Mouse (Mus musculus) hematopoietic stem cell, adult 5-6 weeks (primary cell): ENCODE measurements around the gene Copa. TPM values are rescaled to one million over a fixed set of nuclear protein-coding genes. Genes with fewer than 3 reads are reported as not detected.
A peak's percentile ranks its signal among the peaks of the same experiment; 100 is the strongest.

Source experiments
- ATAC-seq, 2 experiments: fragments of 125-278 bp in 1 of 2; replicated peaks in 1 of 2; 2 replicates each; pipeline ENCODE4 v1.8.0; 2016 to 2017; ENCODE audit warnings: inconsistent platforms in 2 of 2, mild to moderate bottlenecking in 2 of 2, moderate number of reproducible peaks in 2 of 2, low read depth in 1 of 2, moderate TSS enrichment in 1 of 2; ENCODE audit not compliant: low FRiP score in 2 of 2, poor library complexity in 2 of 2, severe bottlenecking in 2 of 2, insufficient read depth in 1 of 2, low TSS enrichment in 1 of 2
- total RNA-seq: library from RNA; stranded (forward); fragments of 172-1452, 232-1000 nt; gene quantifications from 2 replicates; pipeline ENCODE4 v1.2.3, GENCODE M21; 2017

The Copa gene
- total RNA-seq, result 126 and 139 TPM in 2 replicates

DNA sequence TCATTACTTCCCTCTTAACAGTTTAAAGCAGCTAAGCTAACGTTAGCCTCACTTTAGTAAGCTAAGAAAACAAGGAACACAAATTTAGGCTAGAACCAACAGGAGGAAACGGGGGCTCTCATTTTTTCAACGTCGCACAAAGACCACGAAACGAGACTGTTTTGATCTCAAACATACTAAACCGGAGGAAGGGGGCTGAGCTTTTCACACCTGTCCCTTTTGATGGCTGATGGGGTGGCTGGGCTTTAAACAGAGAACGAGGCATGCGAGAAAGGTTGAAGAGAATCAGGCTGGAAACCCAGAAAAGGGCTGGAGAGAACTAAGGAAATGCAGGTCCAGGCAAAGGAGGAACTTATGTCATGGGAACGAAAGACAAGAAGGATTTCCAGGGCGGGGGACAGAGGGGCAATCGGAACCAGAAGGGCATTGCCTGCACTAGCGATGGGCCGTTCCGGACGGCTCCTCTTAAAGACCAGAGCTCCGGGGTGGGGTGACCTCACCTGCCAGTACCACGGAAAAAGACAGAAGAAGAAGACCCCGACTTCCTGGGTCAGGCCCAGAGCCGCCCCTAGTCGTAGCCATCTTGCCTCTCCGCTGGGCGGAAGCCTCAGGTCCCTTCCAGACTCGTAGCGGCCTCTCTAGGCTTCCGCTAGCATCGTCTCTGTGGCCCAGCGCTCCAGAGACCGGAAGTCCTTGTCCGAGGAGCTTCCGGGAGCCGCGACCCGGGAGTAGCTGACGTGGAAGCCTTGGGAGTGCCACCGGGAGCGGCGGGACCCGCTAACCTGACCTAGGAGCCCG lies at the start of gene Copa, which contains the start of gene Ncstn:
TSS of gene Copa (plus strand) at position 429 of the 798 bp plus-strand sequence.
TSS of gene Ncstn (minus strand) at position 695 of the 798 bp plus-strand sequence.
- peak; percentile 97 to 99 for ATAC-seq

- 0 out of 4 replicates have a peak, but pooled peaks of 1 of the 2 experiments have one; percentile 8 for ATAC-seq
These were observed 35.9 kb upstream of the Copa start for GRCm38 (mm10) chr1:172046410-172046809.

- ATAC-seq, result peak; percentile 86 to 96
These were observed 35.4 kb upstream of the Copa start for GRCm38 (mm10) chr1:172046938-172047337.

DNA sequence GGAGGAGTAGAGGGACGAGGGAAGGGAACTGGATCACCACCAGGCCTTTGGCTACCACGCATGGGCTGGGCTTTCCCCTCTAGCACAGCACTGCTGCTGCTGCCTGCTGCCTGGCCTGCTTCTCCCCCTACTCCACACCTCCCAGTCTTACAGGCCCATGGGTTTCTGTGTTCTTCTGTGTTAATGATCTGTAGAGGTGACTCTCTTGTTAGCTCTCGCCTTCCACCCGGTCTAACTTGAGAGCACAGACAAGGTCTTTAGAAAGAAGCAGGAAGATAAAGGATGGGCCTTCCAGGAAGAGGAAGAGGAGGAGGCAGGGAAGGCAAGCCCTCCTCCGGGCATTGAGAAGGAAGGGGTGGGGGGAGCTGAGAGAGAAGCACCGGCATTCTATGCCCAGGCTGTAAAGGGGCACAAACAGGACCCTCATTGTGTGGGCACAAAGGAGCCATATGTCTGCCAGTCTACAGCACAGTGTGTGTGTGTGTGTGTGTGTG lies 34.0 kb upstream of the Copa start:
- ATAC-seq, result no peak

GRCm38 (mm10) chr1:172049131-172049782 lies 33.1 kb upstream of the Copa start:
- no peak for ATAC-seq

GRCm38 (mm10) chr1:172052766-172053279 lies 29.5 kb upstream of the Copa start:
- no peak for ATAC-seq

DNA sequence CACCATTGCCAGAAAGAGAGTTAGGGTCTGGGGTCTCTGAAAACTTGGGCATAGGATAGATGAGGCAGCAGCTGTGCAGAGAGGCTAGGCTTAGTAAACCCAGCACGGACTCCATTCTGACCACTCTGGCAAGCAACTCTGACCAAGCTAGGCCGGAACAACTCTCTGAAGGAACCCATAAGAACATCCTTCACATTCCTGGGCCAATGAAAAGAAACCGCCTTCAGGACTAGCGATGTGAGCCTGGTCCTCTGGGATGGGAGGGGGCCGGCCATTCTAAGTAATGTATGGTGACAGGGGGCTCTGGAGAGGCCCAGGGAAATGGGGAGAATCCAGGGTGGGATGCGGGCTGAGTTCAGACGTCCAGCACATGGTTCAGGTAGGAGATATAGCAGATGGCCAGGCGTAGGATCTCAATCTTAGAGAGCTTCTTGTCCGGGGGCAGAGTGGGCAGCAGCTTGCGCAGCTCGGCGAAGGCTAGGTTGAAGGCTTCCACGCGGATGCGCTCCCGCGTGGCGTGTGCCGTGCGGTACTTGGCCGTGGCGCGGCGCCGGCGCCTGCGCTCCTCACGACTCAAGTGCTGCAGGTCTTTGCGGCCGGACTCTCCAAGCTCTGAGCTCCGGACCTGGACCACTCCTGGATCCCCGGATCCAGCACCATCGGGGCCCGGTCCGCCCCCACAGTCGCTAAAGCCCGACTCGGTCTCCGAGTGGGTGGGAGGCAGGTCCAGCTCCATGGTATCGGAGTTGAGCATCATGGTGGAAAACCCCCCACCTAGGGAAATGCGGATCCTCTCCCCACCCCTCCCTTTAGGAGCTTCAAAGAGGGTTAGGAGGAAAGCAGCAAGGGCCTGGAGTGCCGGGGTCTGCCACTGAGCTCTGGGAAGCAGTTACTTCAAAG lies 28.5 kb upstream of the Copa start:
- peak; percentile 32 to 44 for ATAC-seq

GRCm38 (mm10) chr1:172056251-172056650 lies 26.1 kb upstream of the Copa start:
- no peak for ATAC-seq

DNA sequence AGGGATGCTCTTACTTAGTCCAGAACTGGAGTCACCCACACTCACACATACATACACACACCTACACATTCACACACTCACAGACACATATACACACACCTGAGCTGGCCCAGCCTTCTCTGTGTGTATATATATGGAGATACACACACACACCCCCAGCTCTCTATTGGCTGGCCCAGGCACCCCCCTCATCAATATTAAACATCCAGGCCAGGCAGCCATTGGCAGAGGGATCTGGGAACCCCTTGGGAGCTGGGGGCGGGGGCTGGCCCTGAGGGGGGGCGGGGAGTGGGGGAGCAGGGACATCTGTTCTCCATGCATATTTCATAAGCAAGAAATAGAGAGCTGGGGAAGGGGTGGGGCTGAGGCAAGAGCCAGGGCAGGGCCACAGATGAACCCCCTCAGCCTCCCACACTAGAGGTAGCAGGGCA lies 24.8 kb upstream of the Copa start, which contains the start of gene Nhlh1:
TSS of gene Nhlh1 (minus strand) at position 83 of the 431 bp plus-strand sequence.
- ATAC-seq, result no peak

- ATAC-seq, result no peak
These were observed 24.0 kb upstream of the Copa start for GRCm38 (mm10) chr1:172058321-172058720.

DNA sequence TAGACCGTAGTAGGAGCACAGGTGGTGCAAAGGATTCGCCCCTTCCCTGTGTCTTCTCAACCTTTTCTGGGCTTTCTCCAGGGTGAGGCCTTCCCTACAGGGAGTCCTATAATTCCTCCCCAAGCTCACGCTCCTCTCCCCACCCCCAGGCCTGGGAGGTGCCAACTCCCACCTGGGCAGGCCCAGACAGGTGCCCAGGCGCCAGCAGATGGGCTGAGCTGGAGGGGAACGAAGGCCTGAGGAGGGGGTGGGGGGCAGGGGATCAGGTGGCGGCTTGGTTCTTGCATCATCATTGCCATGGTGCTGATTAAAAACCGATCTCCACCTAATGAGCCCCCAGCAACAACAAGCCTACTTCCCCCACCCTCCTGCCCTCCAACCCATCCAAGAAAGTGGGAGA lies 23.5 kb upstream of the Copa start:
- ATAC-seq, result no peak

GRCm38 (mm10) chr1:172060659-172061058 lies 21.7 kb upstream of the Copa start:
- ATAC-seq, result no peak

GRCm38 (mm10) chr1:172061217-172061616 lies 21.1 kb upstream of the Copa start:
- ATAC-seq, result no peak

DNA sequence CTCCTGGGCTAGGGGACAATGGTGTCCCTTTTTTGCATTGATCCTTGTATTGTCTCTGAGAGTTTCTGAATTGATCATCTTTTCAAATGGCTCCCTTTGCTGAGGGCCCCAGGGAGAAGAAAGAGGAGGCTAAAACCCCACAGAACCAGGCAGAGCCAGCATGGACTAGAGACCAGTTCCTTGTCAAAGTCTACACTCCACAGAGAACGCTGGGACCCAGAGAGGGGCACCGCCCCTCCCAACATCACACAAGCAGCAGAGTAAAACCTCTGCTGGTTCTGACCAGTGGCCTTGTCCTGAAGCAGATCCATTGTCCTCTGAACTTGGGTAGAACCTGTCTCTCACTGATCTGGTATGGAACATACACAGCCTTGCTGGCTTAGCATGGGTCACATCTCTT lies 20.2 kb upstream of the Copa start:
- no peak for ATAC-seq

GRCm38 (mm10) chr1:172063291-172064023 lies 18.9 kb upstream of the Copa start:
- ATAC-seq, result no peak

DNA sequence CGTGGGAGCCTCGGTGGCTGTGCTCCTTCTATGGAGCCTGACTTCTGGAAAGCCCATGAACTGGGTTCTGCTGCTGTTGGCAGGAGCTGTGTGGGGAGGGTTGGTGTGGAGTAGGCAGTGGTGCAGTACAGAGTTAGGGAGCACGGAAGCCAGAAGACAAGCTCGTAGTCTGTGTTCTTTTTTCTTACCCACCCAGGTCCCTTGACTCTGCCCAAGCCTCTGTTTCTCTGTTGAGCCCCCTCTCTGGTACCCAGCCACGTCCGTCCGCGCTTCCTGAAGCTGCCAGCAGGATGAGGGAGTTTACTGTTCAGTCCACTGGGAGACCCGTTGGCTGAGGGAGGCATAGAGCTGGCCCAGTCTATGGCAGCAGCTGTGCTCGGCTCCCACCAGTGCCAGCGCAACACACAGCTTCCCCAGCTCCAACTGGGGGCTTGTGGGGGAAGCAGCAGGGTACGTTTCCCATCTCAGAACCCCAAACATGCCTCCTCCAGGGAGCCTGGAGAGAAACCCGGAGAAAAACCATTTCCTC lies 17.7 kb upstream of the Copa start:
- no peak; a peak in 1 of 4 replicates for ATAC-seq
